Mouse (Mus musculus) testis, adult 2 months (tissue): ENCODE data around the gene Sorbs1.

ENCODE experiments used
- CTCF ChIP-seq: fragments of 200-500 bp; IDR thresholded peaks from 2 replicates; pipeline ENCODE4 v1.5.1; 2012; ENCODE audit warnings: low read depth, mild to moderate bottlenecking, inconsistent platforms, low read length, moderate library complexity; ENCODE audit not compliant: control insufficient read depth, insufficient read depth, insufficient replicate concordance
- POLR2A ChIP-seq: fragments of 200-500 bp; IDR thresholded peaks from 2 replicates; pipeline ENCODE4 v1.6.1; 2012; ENCODE audit warnings: low read depth, mild to moderate bottlenecking, inconsistent platforms, low read length, moderate library complexity; ENCODE audit not compliant: control insufficient read depth

DNA sequence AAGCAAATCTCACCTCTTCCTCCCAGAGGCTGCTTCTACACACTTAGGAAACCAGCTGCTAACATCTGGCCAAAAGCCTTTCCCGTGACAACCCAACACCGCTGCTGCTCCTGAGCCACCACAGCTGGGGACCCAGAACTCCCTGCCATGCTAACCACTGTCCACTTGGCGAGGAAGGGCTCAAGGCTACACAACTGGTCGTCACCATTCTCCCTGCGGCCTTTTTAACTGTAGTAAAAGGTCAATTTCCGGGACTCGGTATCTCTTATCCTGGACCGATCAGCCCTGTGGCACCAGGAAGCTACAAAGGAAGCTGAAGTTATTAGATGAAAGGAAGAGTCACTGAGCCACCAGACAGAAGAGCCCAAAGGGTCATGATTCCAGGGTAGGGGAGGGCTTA lies 22.8 kb downstream of the Sorbs1 start:
- TF ChIP-seq CTCF: no peak; the same call in 1 of the 2 replicates
- no peak for TF ChIP-seq POLR2A
